Mouse (Mus musculus): ENCODE measurements around the gene Rcan3. TPM values are rescaled to one million over a fixed set of nuclear protein-coding genes. Genes with fewer than 3 reads are reported as not detected.

Gene Rcan3
- 10.7 TPM for polyA plus RNA-seq (2014; fragmentation: Illumina TruSeq; extraction: RNeasy Lipid Tissue Mini Kit (QIAGEN cat#74804))

DNA sequence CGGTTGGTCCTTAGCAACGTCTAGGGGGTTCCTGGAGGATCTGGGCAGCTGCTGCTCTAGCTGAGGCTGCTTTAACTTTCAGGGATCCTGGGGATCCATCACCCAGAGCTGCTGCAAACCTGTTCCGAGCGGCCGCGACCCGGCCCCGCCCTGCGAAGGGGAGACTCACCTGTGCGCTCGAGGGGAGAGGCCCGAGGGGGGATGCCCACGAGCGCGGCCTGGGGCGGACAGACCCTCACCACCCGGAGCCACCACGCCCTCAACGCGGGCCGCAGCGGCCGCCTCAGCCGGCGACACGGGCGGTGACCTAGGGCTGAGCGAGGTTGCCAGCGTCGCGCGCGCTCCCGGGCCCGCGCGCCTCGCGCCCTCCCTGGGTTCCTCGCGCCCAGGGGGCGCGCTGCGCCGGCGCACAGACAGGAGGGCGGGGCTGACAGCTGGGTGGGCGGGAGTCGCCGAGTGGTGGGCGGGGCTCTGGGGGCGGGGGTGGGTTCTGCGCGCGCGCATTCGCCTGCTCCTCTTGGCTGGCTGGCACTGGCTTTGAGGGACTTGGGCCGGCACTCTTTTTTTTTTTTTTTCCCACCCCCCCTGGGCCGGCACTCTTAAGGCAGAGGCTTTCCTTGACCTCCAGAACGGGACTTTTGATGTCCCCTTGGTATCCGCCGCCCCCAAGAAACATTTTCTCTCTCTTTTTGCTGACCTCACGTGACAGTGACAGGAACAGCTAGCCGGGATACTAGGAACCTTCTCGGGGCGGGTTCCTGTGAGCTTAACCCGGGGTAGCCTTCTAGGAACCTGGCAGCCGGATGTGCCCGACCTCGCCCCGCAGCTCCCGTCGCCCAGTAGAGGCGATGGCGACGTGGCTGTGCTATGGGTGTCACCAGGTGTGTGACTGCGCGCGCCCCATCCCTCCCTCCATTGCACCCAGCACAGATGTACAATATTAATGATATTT, at the start of gene Rcan3:
Gene Rcan3, minus strand, starts transcription at position 411 of the 952 bp plus-strand sequence.

DNA sequence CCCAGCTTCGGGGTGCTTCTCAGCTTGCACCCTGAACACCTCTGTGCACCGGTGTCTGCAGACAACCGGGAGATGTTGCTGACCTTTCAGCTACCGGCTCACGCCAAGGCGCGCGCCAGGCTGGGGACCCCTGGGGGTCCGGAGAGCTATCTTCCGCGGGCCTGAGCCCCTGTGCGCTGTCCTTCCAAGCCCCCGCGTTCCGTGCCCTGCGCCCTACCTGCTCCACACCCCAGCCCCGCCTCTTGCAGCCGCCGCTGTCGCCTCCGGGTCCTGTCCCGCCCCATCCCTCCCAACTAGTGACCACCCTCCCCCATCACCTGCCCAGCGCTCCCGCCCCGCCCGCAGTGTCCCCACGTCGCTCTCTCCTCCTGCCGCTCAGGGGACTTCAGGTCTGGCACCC, 35.7 kb downstream of the Rcan3 start, which contains the start of gene Ncmap:
Gene Ncmap, minus strand, starts transcription at position 237 of the 400 bp plus-strand sequence.

Other genes with a start within 250 kb of the Rcan3 start
- 178 TPM for gene Clic4, start 161.0 kb downstream of the Rcan3 start, polyA plus RNA-seq (2014; fragmentation: Illumina TruSeq; extraction: RNeasy Lipid Tissue Mini Kit (QIAGEN cat#74804))
- 376 TPM for gene Srrm1, start 80.5 kb downstream of the Rcan3 start, polyA plus RNA-seq (2014; fragmentation: Illumina TruSeq; extraction: RNeasy Lipid Tissue Mini Kit (QIAGEN cat#74804))
- gene Ncmap, start 35.6 kb downstream of the Rcan3 start, polyA plus RNA-seq (2014; fragmentation: Illumina TruSeq; extraction: RNeasy Lipid Tissue Mini Kit (QIAGEN cat#74804)) = not detected
- not detected for gene Stpg1, start 60.9 kb upstream of the Rcan3 start, polyA plus RNA-seq (2014; fragmentation: Illumina TruSeq; extraction: RNeasy Lipid Tissue Mini Kit (QIAGEN cat#74804))
- 2.6 TPM for gene Nipal3, start 61.2 kb upstream of the Rcan3 start, polyA plus RNA-seq (2014; fragmentation: Illumina TruSeq; extraction: RNeasy Lipid Tissue Mini Kit (QIAGEN cat#74804))
- 0.26 TPM for gene Grhl3, start 139.8 kb upstream of the Rcan3 start, polyA plus RNA-seq (2014; fragmentation: Illumina TruSeq; extraction: RNeasy Lipid Tissue Mini Kit (QIAGEN cat#74804))

Data from ovary, adult 10 weeks (tissue).